11 mouse cellular contexts compared by ENCODE assay signal in genomic region chr3:37063406-37063805, GRCm38 (mm10). TPM values are rescaled to one million over a fixed set of nuclear protein-coding genes. Genes with fewer than 3 reads are reported as not detected.
A peak's percentile ranks its signal among the peaks of the same experiment; 100 is the strongest.
DNase-seq lines count a peak whose midpoint lies in the region; ATAC-seq and TF ChIP-seq lines count a peak whose summit lies in the region.
"Had no signal": no experiment of that assay in that cellular context is flagged by ENCODE, and none has a peak within 500 bp of the region (broad histone marks: within the 10 kb centered on the region; RNA-seq: fewer than 3 reads in every experiment).

Gene Adad1 (plus strand): TSS chr3:37063527.

- TF ChIP-seq POLR2A in lung, adult 2 months (IDR thresholded peaks at IDR 0.05; ENCODE audit: borderline replicate concordance, extremely low read depth, low read depth, low read length): no peak

- WGBS in lung, embryonic 15.5 days: 54% methylated on average over 38 of the region's 39 CpGs
- WGBS in lung, adult 2 months: 61% methylated on average over 39 of the region's 39 CpGs
- WGBS in forebrain, postnatal 0 days: 66% methylated on average over 39 of the region's 39 CpGs
- WGBS in liver, embryonic 12.5 days (ENCODE audit: insufficient replicate concordance): 40% methylated on average over 38 of the region's 39 CpGs
- 52% methylated on average over 39 of the region's 39 CpGs for WGBS in stomach, postnatal 0 days

- H3K27me3 ChIP-seq in lung, embryonic 15.5 days: no peaks in the 10 kb centered on the region
- no peaks in the 10 kb centered on the region for H3K27me3 ChIP-seq in forebrain, postnatal 0 days (ENCODE audit: insufficient read depth, low read length)
- peaks cover 4% of the 10 kb centered on the region; the same call in 1 of the 2 replicates for H3K27me3 ChIP-seq in liver, embryonic 12.5 days (replicated peaks)
- H3K27me3 ChIP-seq in stomach, postnatal 0 days (ENCODE audit: control insufficient read depth, insufficient read depth, low read length): no peaks in the 10 kb centered on the region

- no peaks in the 10 kb centered on the region for H3K4me1 ChIP-seq in lung, embryonic 15.5 days
- H3K4me1 ChIP-seq in lung, adult 2 months (ENCODE audit: control insufficient read depth, insufficient read depth, low read length): no peaks in the 10 kb centered on the region
- H3K4me1 ChIP-seq in forebrain, postnatal 0 days (ENCODE audit: insufficient read depth): no peaks in the 10 kb centered on the region
- no peaks in the 10 kb centered on the region for H3K4me1 ChIP-seq in liver, embryonic 12.5 days
- H3K4me1 ChIP-seq in stomach, postnatal 0 days (replicated peaks; ENCODE audit: control insufficient read depth, insufficient read depth): no peaks in the 10 kb centered on the region

- no peaks in the 10 kb centered on the region for H3K36me3 ChIP-seq in lung, embryonic 15.5 days
- no peaks in the 10 kb centered on the region for H3K36me3 ChIP-seq in forebrain, postnatal 0 days (ENCODE audit: insufficient read depth)
- H3K36me3 ChIP-seq in liver, embryonic 12.5 days: no peaks in the 10 kb centered on the region
- H3K36me3 ChIP-seq in stomach, postnatal 0 days (ENCODE audit: control insufficient read depth, insufficient read depth, low read length): no peaks in the 10 kb centered on the region

- no peak for TF ChIP-seq CTCF in lung, adult 2 months (IDR thresholded peaks at IDR 0.05; ENCODE audit: insufficient read depth, low read length)
- no peak for TF ChIP-seq CTCF in forebrain, postnatal 0 days (IDR thresholded peaks at IDR 0.05; ENCODE audit: low read depth)
- no peak for TF ChIP-seq CTCF in stomach, postnatal 0 days (IDR thresholded peaks at IDR 0.05; ENCODE audit: low read depth)

- peak within 1 kb of the TSS; percentile 29 for H3K4me3 ChIP-seq in lung, embryonic 15.5 days
- H3K4me3 ChIP-seq in lung, adult 2 months (replicated peaks; ENCODE audit: extremely low read depth, low read depth, low read length): no peak within 1 kb of the TSS
- H3K4me3 ChIP-seq in forebrain, postnatal 0 days (ENCODE audit: low read depth, low read length): no peak within 1 kb of the TSS
- peak within 1 kb of the TSS; percentile 29; the same call in 1 of the 2 replicates for H3K4me3 ChIP-seq in liver, embryonic 12.5 days
- peak within 1 kb of the TSS; percentile 18; the same call in 1 of the 2 replicates for H3K4me3 ChIP-seq in stomach, postnatal 0 days (ENCODE audit: low read depth, low read length)
- H3K4me3 ChIP-seq: erythroblast, embryonic 14.5 days had no signal

- peak; percentile 42 for ATAC-seq in lung, embryonic 15.5 days (ENCODE audit: borderline replicate concordance, extremely low read depth, low FRiP score, low TSS enrichment)
- ATAC-seq in forebrain, postnatal 0 days: no peak
- 0 out of 2 replicates have a peak, but pooled peaks have one; percentile 8 for ATAC-seq in liver, embryonic 12.5 days
- ATAC-seq in stomach, postnatal 0 days (ENCODE audit: low FRiP score, low TSS enrichment): no peak

- no peak within 1 kb of the TSS for H3K27ac ChIP-seq in lung, embryonic 15.5 days
- no peak within 1 kb of the TSS for H3K27ac ChIP-seq in forebrain, postnatal 0 days (ENCODE audit: low read depth, low read length)
- no peak within 1 kb of the TSS for H3K27ac ChIP-seq in liver, embryonic 12.5 days
- no peak within 1 kb of the TSS for H3K27ac ChIP-seq in stomach, postnatal 0 days (replicated peaks)
- H3K27ac ChIP-seq: macrophage had no signal

- H3K4me2 ChIP-seq in lung, embryonic 15.5 days: peak within 1 kb of the TSS; percentile 51
- H3K4me2 ChIP-seq in forebrain, postnatal 0 days (ENCODE audit: low read depth): 0 out of 2 replicates have a peak within 1 kb of the TSS, but pooled peaks have one; percentile 14
- peak within 1 kb of the TSS; percentile 55 for H3K4me2 ChIP-seq in liver, embryonic 12.5 days
- H3K4me2 ChIP-seq in stomach, postnatal 0 days (replicated peaks; ENCODE audit: low read depth): peak within 1 kb of the TSS; percentile 40

- no peak for DNase-seq in lung, adult 2 months
- no peak for DNase-seq in forebrain, postnatal 0 days
- DNase-seq in stomach, postnatal 0 days (ENCODE audit: low spot score): peak; percentile 17
- no peak for DNase-seq in thymus, postnatal 4 days
- DNase-seq in ovary, adult 18-20 months (ENCODE audit: low spot score): no peak
- DNase-seq in yolk sac, embryonic 10.5 days (ENCODE audit: low spot score): no peak
- DNase-seq: thymus, adult 18-20 months had no signal

- TF ChIP-seq EP300 in stomach, postnatal 0 days (optimal IDR thresholded peaks at IDR 0.05): no peak

- no peak within 1 kb of the TSS for H3K9ac ChIP-seq in lung, embryonic 15.5 days
- no peak within 1 kb of the TSS for H3K9ac ChIP-seq in forebrain, postnatal 0 days
- no peak within 1 kb of the TSS for H3K9ac ChIP-seq in liver, embryonic 12.5 days
- H3K9ac ChIP-seq in stomach, postnatal 0 days (ENCODE audit: low read length): no peak within 1 kb of the TSS

- no peaks in the 10 kb centered on the region for H3K9me3 ChIP-seq in lung, embryonic 15.5 days
- H3K9me3 ChIP-seq in forebrain, postnatal 0 days (ENCODE audit: low read length): peaks cover 11% of the 10 kb centered on the region; the same call in 1 of the 2 replicates
- 0 out of 2 replicates have a peak, but pooled peaks cover 3% of the 10 kb centered on the region for H3K9me3 ChIP-seq in liver, embryonic 12.5 days (replicated peaks)
- H3K9me3 ChIP-seq in stomach, postnatal 0 days (ENCODE audit: control insufficient read depth, low read length): no peaks in the 10 kb centered on the region

RNA-seq across cellular contexts. Expression of gene Adad1, which starts in this region (rescaled TPM):
- polyA plus RNA-seq in lung, embryonic 15.5 days (2015; fragmentation: Nextera tagmentation; extraction: Ambion mirVana): 0.45 and 0.84 TPM in 2 replicates
- polyA plus RNA-seq in lung, adult 2 months (2012; rRNA removed): not detected in 2 replicates
- total RNA-seq in forebrain, postnatal 0 days (2014; rRNA removed): 0.10 TPM in 1 of 2 replicates, not detected in the other
- polyA plus RNA-seq in forebrain, postnatal 0 days (2015; fragmentation: Nextera tagmentation; extraction: Ambion mirVana): not detected in 2 replicates
- polyA plus RNA-seq in liver, embryonic 12.5 days (2016; fragmentation: Nextera tagmentation; extraction: Ambion mirVana): 0.33 and 0.36 TPM in 2 replicates
- 0.28 and 0.30 TPM in 2 replicates for polyA plus RNA-seq in stomach, postnatal 0 days (2015; fragmentation: Nextera tagmentation; extraction: Ambion mirVana)
- polyA plus RNA-seq: macrophage had no signal

Comparison
In these comparisons a context has a peak if more than half of its experiments do, and no peak if none do; other contexts are left out.
1. Peak in ATAC-seq, H3K4me3 ChIP-seq and H3K4me2 ChIP-seq in lung, embryonic 15.5 days; RNA of the gene not detected or under 1 TPM.
2. Peak in ATAC-seq, H3K4me3 ChIP-seq and H3K4me2 ChIP-seq in liver, embryonic 12.5 days; RNA of the gene not detected or under 1 TPM.
3. Peak in DNase-seq, H3K4me3 ChIP-seq and H3K4me2 ChIP-seq in stomach, postnatal 0 days; RNA of the gene not detected or under 1 TPM.